Mouse (Mus musculus) myocyte (in vitro differentiated cells): Measurements from ENCODE around the gene Uqcrfs1. TPM values are rescaled to one million over a fixed set of nuclear protein-coding genes. Genes with fewer than 3 reads are reported as not detected.

Source experiments
- H3K27me3 ChIP-seq: one replicate; pipeline ENCODE4 v1.6.1; 2011; ENCODE audit not compliant: control insufficient read depth, insufficient read depth, insufficient read length
- H3K36me3 ChIP-seq: one replicate; pipeline ENCODE4 v1.6.1; 2011; ENCODE audit not compliant: control insufficient read depth, insufficient read depth
- H3K4me2 ChIP-seq: one replicate; pipeline ENCODE4 v1.6.1; 2011; ENCODE audit warnings: low read depth, control low read depth
- H3K4me3 ChIP-seq: one replicate; pipeline ENCODE4 v1.5.1; 2011; ENCODE audit warnings: mild to moderate bottlenecking, control low read depth, moderate library complexity
- H3K79me2 ChIP-seq: one replicate; pipeline ENCODE4 v1.6.1; 2011; ENCODE audit not compliant: control insufficient read depth, insufficient read depth
- H3ac ChIP-seq: one replicate; pipeline ENCODE4 v1.6.1; 2011; ENCODE audit not compliant: control insufficient read depth, insufficient read length
- CEBPB ChIP-seq: IDR thresholded peaks from 2 replicates; pipeline ENCODE4 v1.6.1; 2011; ENCODE audit warnings: mild to moderate bottlenecking, moderate library complexity; ENCODE audit not compliant: poor library complexity, insufficient read depth, severe bottlenecking
- E2F4 ChIP-seq: IDR thresholded peaks from one replicate; pipeline ENCODE4 v1.6.1; 2011; ENCODE audit warnings: mild to moderate bottlenecking, control low read depth, moderate library complexity; ENCODE audit not compliant: insufficient read depth
- MAX ChIP-seq: IDR thresholded peaks from one replicate; pipeline ENCODE4 v1.6.1; 2011; ENCODE audit warnings: low read depth, mild to moderate bottlenecking, control low read depth
- polyA plus RNA-seq: library from polyadenylated mRNA; unstranded; fragments of >200 nt; fragmentation: generic; extraction: Trizol; gene quantifications from one replicate; pipeline ENCODE4 v1.2.1, GENCODE M21; 2012; ENCODE audit warnings: missing spikeins

Gene Uqcrfs1
- polyA plus RNA-seq, 1 experiment = 229 TPM

GRCm38 (mm10) chr13:30501860-30502395 is 43.2 kb downstream of the Uqcrfs1 start:
- Histone ChIP-seq H3K4me2 (no peak overlapping the region), H3K79me2 (no peaks in the 10 kb centered on the region), H3K27me3 (peaks cover 4% of the 10 kb centered on the region), H3ac (no peak overlapping the region), H3K36me3 (no peaks in the 10 kb centered on the region), H3K4me3 (no peak overlapping the region)
- TF ChIP-seq E2F4 = no peak
- no peak for TF ChIP-seq CEBPB
- TF ChIP-seq MAX = no peak

Other genes starting within 250 kb of the Uqcrfs1 start
- not detected for gene Agtr1a, start 208.9 kb downstream of the Uqcrfs1 start, polyA plus RNA-seq
- 10.4 TPM for gene Dusp22, start 114.6 kb upstream of the Uqcrfs1 start, polyA plus RNA-seq
- gene Irf4, start 203.9 kb upstream of the Uqcrfs1 start, polyA plus RNA-seq = 0.01 TPM